Comparison of ENCODE assay signal across 25 mouse cellular contexts in genomic region chr10:93467259-93467658, GRCm38 (mm10). TPM values are rescaled to one million over a fixed set of nuclear protein-coding genes. Genes with fewer than 3 reads are reported as not detected.
A peak's percentile ranks its signal among the peaks of the same experiment; 100 is the strongest.
DNase-seq lines count a peak whose midpoint lies in the region; ATAC-seq and TF ChIP-seq lines count a peak whose summit lies in the region.
"Had no signal": no experiment of that assay in that cellular context is flagged by ENCODE, and none has a peak within 500 bp of the region (broad histone marks: within the 10 kb centered on the region; RNA-seq: fewer than 3 reads in every experiment).

No protein-coding gene starts in this region.

- H3K4me1 ChIP-seq in intestine, embryonic 16.5 days (ENCODE audit: control insufficient read depth, insufficient read depth, low read length): no peaks in the 10 kb centered on the region
- H3K4me1 ChIP-seq in intestine, postnatal 0 days (replicated peaks; ENCODE audit: control insufficient read depth, insufficient read depth, low read length): no peaks in the 10 kb centered on the region
- H3K4me1 ChIP-seq in liver, embryonic 14.5 days (replicated peaks; ENCODE audit: control insufficient read depth in 2 of 2, insufficient read depth in 2 of 2, low read length in 1 of 2): peaks cover 4% of the 10 kb centered on the region in 2 experiments; a peak in 3 of 4 replicates
- no peaks in the 10 kb centered on the region for H3K4me1 ChIP-seq in forebrain, embryonic 15.5 days
- H3K4me1 ChIP-seq: embryonic facial prominence, embryonic 12.5 days; embryonic facial prominence, embryonic 15.5 days; heart, embryonic 10.5 days; hindbrain, embryonic 10.5 days; hindbrain, embryonic 13.5 days had no signal

- no peaks in the 10 kb centered on the region for H3K27me3 ChIP-seq in intestine, embryonic 16.5 days (replicated peaks; ENCODE audit: control insufficient read depth, insufficient read depth, low read length)
- no peaks in the 10 kb centered on the region for H3K27me3 ChIP-seq in intestine, postnatal 0 days (replicated peaks; ENCODE audit: control insufficient read depth, insufficient read depth, low read length)
- H3K27me3 ChIP-seq in liver, embryonic 14.5 days (ENCODE audit: control insufficient read depth, insufficient read depth, low read length): no peaks in the 10 kb centered on the region
- H3K27me3 ChIP-seq in forebrain, embryonic 15.5 days: no peaks in the 10 kb centered on the region
- H3K27me3 ChIP-seq: embryonic facial prominence, embryonic 12.5 days; embryonic facial prominence, embryonic 15.5 days; hindbrain, embryonic 13.5 days had no signal

- H3K9ac ChIP-seq in intestine, embryonic 16.5 days (ENCODE audit: low read depth, low read length): no peak overlapping the region
- H3K9ac ChIP-seq in intestine, postnatal 0 days (ENCODE audit: low read depth, low read length): no peak overlapping the region
- H3K9ac ChIP-seq in liver, embryonic 14.5 days (replicated peaks): no peak overlapping the region
- H3K9ac ChIP-seq in forebrain, embryonic 15.5 days (replicated peaks): no peak overlapping the region
- H3K9ac ChIP-seq: embryonic facial prominence, embryonic 12.5 days; embryonic facial prominence, embryonic 15.5 days; hindbrain, embryonic 13.5 days had no signal

- H3K9me3 ChIP-seq in intestine, embryonic 16.5 days (ENCODE audit: control insufficient read depth, low read length): no peaks in the 10 kb centered on the region
- no peaks in the 10 kb centered on the region for H3K9me3 ChIP-seq in intestine, postnatal 0 days (ENCODE audit: control insufficient read depth)
- no peaks in the 10 kb centered on the region for H3K9me3 ChIP-seq in liver, embryonic 14.5 days (ENCODE audit: control insufficient read depth, low read length)
- no peaks in the 10 kb centered on the region for H3K9me3 ChIP-seq in forebrain, embryonic 15.5 days
- H3K9me3 ChIP-seq: embryonic facial prominence, embryonic 12.5 days; embryonic facial prominence, embryonic 15.5 days; heart, embryonic 10.5 days; hindbrain, embryonic 10.5 days; hindbrain, embryonic 13.5 days had no signal

- H3K36me3 ChIP-seq in intestine, embryonic 16.5 days (ENCODE audit: control insufficient read depth, insufficient read depth, low read length): peaks cover 29% of the 10 kb centered on the region
- peaks cover 83% of the 10 kb centered on the region for H3K36me3 ChIP-seq in intestine, postnatal 0 days (ENCODE audit: control insufficient read depth, insufficient read depth)
- peaks cover 21% of the 10 kb centered on the region for H3K36me3 ChIP-seq in liver, embryonic 14.5 days (replicated peaks; ENCODE audit: control insufficient read depth, insufficient read depth, low read depth)
- peaks cover 36% of the 10 kb centered on the region for H3K36me3 ChIP-seq in forebrain, embryonic 15.5 days

- peak; percentile 42; the same call in 1 of the 2 replicates for ATAC-seq in intestine, embryonic 16.5 days
- no peak for ATAC-seq in intestine, postnatal 0 days
- peak; percentile 2 for ATAC-seq in activated CD4-positive, CD25-positive, alpha-beta regulatory T cell, adult 4 months
- peak; percentile 41; the same call in 1 of the 2 replicates for ATAC-seq in liver, embryonic 14.5 days (ENCODE audit: insufficient read depth)
- peak; percentile 25 for ATAC-seq in megakaryocyte-erythroid progenitor cell, adult 5-6 weeks (replicated peaks; ENCODE audit: low FRiP score, low TSS enrichment, poor library complexity, severe bottlenecking)
- ATAC-seq in forebrain, embryonic 15.5 days (replicated peaks): no peak
- ATAC-seq: forebrain, embryonic 14.5 days; hindbrain, embryonic 16.5 days had no signal

- peak; percentile 56 for TF ChIP-seq EP300 in liver, embryonic 14.5 days (IDR thresholded peaks at IDR 0.05; ENCODE audit: low read depth)

- H3K27ac ChIP-seq in intestine, embryonic 16.5 days (ENCODE audit: low read length): no peak overlapping the region
- H3K27ac ChIP-seq in intestine, postnatal 0 days (ENCODE audit: low read depth, low read length): no peak overlapping the region
- no peak overlapping the region for H3K27ac ChIP-seq in liver, embryonic 14.5 days
- H3K27ac ChIP-seq in forebrain, embryonic 15.5 days (replicated peaks): no peak overlapping the region
- H3K27ac ChIP-seq: embryonic facial prominence, embryonic 12.5 days; embryonic facial prominence, embryonic 15.5 days; heart, adult 2 months; heart, embryonic 10.5 days; hindbrain, embryonic 10.5 days; hindbrain, embryonic 13.5 days had no signal

- no peak overlapping the region for H3K4me2 ChIP-seq in intestine, embryonic 16.5 days (ENCODE audit: low read depth, low read length)
- H3K4me2 ChIP-seq in intestine, postnatal 0 days (replicated peaks; ENCODE audit: low read depth): no peak overlapping the region
- no peak overlapping the region for H3K4me2 ChIP-seq in liver, embryonic 14.5 days (ENCODE audit: low read depth)
- no peak overlapping the region for H3K4me2 ChIP-seq in forebrain, embryonic 15.5 days (replicated peaks)
- H3K4me2 ChIP-seq: embryonic facial prominence, embryonic 12.5 days; embryonic facial prominence, embryonic 15.5 days; hindbrain, embryonic 13.5 days had no signal

- WGBS in intestine, embryonic 16.5 days: 86% methylated on average over 4 of the region's 4 CpGs
- WGBS in intestine, postnatal 0 days: 65% methylated on average over 4 of the region's 4 CpGs
- WGBS in liver, embryonic 14.5 days (ENCODE audit: insufficient replicate concordance): 37% methylated on average over 4 of the region's 4 CpGs
- WGBS in forebrain, embryonic 15.5 days: 93% methylated on average over 4 of the region's 4 CpGs

- DNase-seq in liver, embryonic 14.5 days (ENCODE audit: low read depth in 3 of 3, low spot score in 3 of 3): no peak
- no peak for DNase-seq in thymus, postnatal 4 days
- DNase-seq: adrenal gland, postnatal 10 days; adrenal gland, postnatal 36 days; cerebellum, adult 2 months; cerebellum, adult 9-11 months; cerebellum, postnatal 25 days; gastrocnemius, postnatal 36 days; heart, adult 2 months; heart, postnatal 36 days had no signal

- no peak for TF ChIP-seq CTCF in intestine, postnatal 0 days (IDR thresholded peaks at IDR 0.05; ENCODE audit: low read depth)
- TF ChIP-seq CTCF in liver, embryonic 14.5 days (IDR thresholded peaks at IDR 0.05; ENCODE audit: low read depth): no peak

- no peak overlapping the region for H3K4me3 ChIP-seq in intestine, embryonic 16.5 days (ENCODE audit: low read length)
- no peak overlapping the region for H3K4me3 ChIP-seq in intestine, postnatal 0 days (ENCODE audit: low read depth, low read length)
- no peak overlapping the region for H3K4me3 ChIP-seq in liver, embryonic 14.5 days (ENCODE audit: insufficient read depth in 1 of 2, low read depth in 2 of 2, low read length in 2 of 2)
- H3K4me3 ChIP-seq in forebrain, embryonic 15.5 days: no peak overlapping the region
- H3K4me3 ChIP-seq: embryonic facial prominence, embryonic 12.5 days; embryonic facial prominence, embryonic 15.5 days; heart, adult 2 months; heart, embryonic 10.5 days; hindbrain, embryonic 10.5 days; hindbrain, embryonic 13.5 days had no signal

RNA-seq across cellular contexts. Expression of gene Lta4h, which starts 14.0 kb away (rescaled TPM):
- polyA plus RNA-seq in intestine, embryonic 16.5 days (2015; fragmentation: Nextera tagmentation; extraction: Ambion mirVana): 365 and 370 TPM in 2 replicates
- 246 and 259 TPM in 2 replicates for polyA plus RNA-seq in intestine, postnatal 0 days (2015; fragmentation: Nextera tagmentation; extraction: Ambion mirVana)
- polyA plus RNA-seq in activated CD4-positive, CD25-positive, alpha-beta regulatory T cell, adult 4 months (2017; shearing (Covaris generic)): 100 to 1,000 TPM; 159 to 218 TPM
- polyA plus RNA-seq in liver, embryonic 14.5 days (2012; rRNA removed): 24.9 and 41.0 TPM in 2 replicates
- polyA plus RNA-seq in liver, embryonic 14.5 days (2014; fragmentation: Nextera tagmentation; extraction: Ambion mirVana): 63.4 and 65.8 TPM in 2 replicates
- 139 and 192 TPM in 2 replicates for total RNA-seq in megakaryocyte-erythroid progenitor cell, adult 5-6 weeks (2014; fragmentation: Nextera tagmentation)
- total RNA-seq in megakaryocyte-erythroid progenitor cell, adult 5-6 weeks (2017): 133 and 138 TPM in 2 replicates
- 95.1 and 99.0 TPM in 2 replicates for polyA plus RNA-seq in forebrain, embryonic 15.5 days (2015; fragmentation: Nextera tagmentation; extraction: Ambion mirVana)

RNA-seq across cellular contexts. Expression of gene Hal, which starts 21.3 kb away (rescaled TPM):
- polyA plus RNA-seq in intestine, embryonic 16.5 days (2015; fragmentation: Nextera tagmentation; extraction: Ambion mirVana): 0.97 and 1.2 TPM in 2 replicates
- 5.1 and 6.4 TPM in 2 replicates for polyA plus RNA-seq in intestine, postnatal 0 days (2015; fragmentation: Nextera tagmentation; extraction: Ambion mirVana)
- 1 to 10 TPM in 1 of 2 experiments, not detected in 1; 1.5 TPM for polyA plus RNA-seq in activated CD4-positive, CD25-positive, alpha-beta regulatory T cell, adult 4 months (2017; shearing (Covaris generic))
- 1.5 and 2.1 TPM in 2 replicates for polyA plus RNA-seq in liver, embryonic 14.5 days (2012; rRNA removed)
- 4.7 and 5.6 TPM in 2 replicates for polyA plus RNA-seq in liver, embryonic 14.5 days (2014; fragmentation: Nextera tagmentation; extraction: Ambion mirVana)
- not detected in 2 replicates for total RNA-seq in megakaryocyte-erythroid progenitor cell, adult 5-6 weeks (2014; fragmentation: Nextera tagmentation)
- total RNA-seq in megakaryocyte-erythroid progenitor cell, adult 5-6 weeks (2017): not detected in 2 replicates
- polyA plus RNA-seq in forebrain, embryonic 15.5 days (2015; fragmentation: Nextera tagmentation; extraction: Ambion mirVana): not detected in 2 replicates
- polyA plus RNA-seq: embryonic facial prominence, embryonic 12.5 days; forebrain, embryonic 11.5 days; forebrain, embryonic 14.5 days; heart, embryonic 14.5 days; heart, postnatal 0 days; hindbrain, embryonic 13.5 days had no signal

Comparison
In these comparisons a context has a peak if more than half of its experiments do, and no peak if none do; other contexts are left out.
1. ATAC-seq: peak in intestine, embryonic 16.5 days (single experiment), activated CD4-positive, CD25-positive, alpha-beta regulatory T cell, adult 4 months (single experiment), liver, embryonic 14.5 days (single experiment) and megakaryocyte-erythroid progenitor cell, adult 5-6 weeks (single experiment); none in intestine, postnatal 0 days (single experiment) and forebrain, embryonic 15.5 days (single experiment).